Mouse (Mus musculus) midbrain, embryonic 13.5 days (tissue): ENCODE results near the gene Gm20834. TPM values are rescaled to one million over a fixed set of nuclear protein-coding genes. Genes with fewer than 3 reads are reported as not detected.
"Not testable (repeated sequence)": the region's sequence is repeated elsewhere in the genome, so short reads cannot be mapped to it uniquely, and the experiment has no call there.

Experiments
- ATAC-seq: fragments of 200-750 bp; cut with Nextera tagmentation; 2 replicates; pipeline ENCODE4 v1.8.0; 2017; ENCODE audit warnings: mild to moderate bottlenecking, moderate TSS enrichment, moderate library complexity
- H3K27ac ChIP-seq: fragments of 300-500 bp; sonication (generic); 2 replicates; pipeline ENCODE4 v1.5.1; 2015; ENCODE audit warnings: inconsistent platforms, mild to moderate bottlenecking, moderate library complexity
- H3K27me3 ChIP-seq: fragments of 300-500 bp; sonication (generic); 2 replicates; pipeline ENCODE4 v1.6.1; 2015; ENCODE audit warnings: mild to moderate bottlenecking, inconsistent platforms
- H3K36me3 ChIP-seq: fragments of 300-500 bp; sonication (generic); 2 replicates; pipeline ENCODE4 v1.6.1; 2015; ENCODE audit warnings: mild to moderate bottlenecking, inconsistent platforms
- H3K4me1 ChIP-seq: fragments of 300-500 bp; sonication (generic); replicated peaks from 2 replicates; pipeline ENCODE4 v1.6.1; 2015; ENCODE audit warnings: inconsistent platforms
- H3K4me2 ChIP-seq: fragments of 300-500 bp; sonication (generic); replicated peaks from 2 replicates; pipeline ENCODE4 v1.6.1; 2015; ENCODE audit warnings: moderate library complexity, mild to moderate bottlenecking, inconsistent platforms
- H3K4me3 ChIP-seq: fragments of 300-500 bp; sonication (generic); replicated peaks from 2 replicates; pipeline ENCODE4 v1.5.1; 2015; ENCODE audit warnings: mild to moderate bottlenecking, inconsistent platforms
- H3K9ac ChIP-seq: fragments of 300-500 bp; sonication (generic); replicated peaks from 2 replicates; pipeline ENCODE4 v1.6.1; 2015; ENCODE audit warnings: mild to moderate bottlenecking, inconsistent platforms
- H3K9me3 ChIP-seq: fragments of 300-500 bp; sonication (generic); 2 replicates; pipeline ENCODE4 v1.6.1; 2016; ENCODE audit warnings: mild to moderate bottlenecking, inconsistent platforms
- WGBS: fragments of 180-500 bp; shearing (Covaris S2); methylation state at CpG from one replicate; pipeline ENCODE4 v1.1.7; 2015; 5-methylcytosine and 5-hydroxymethylcytosine counted together
- polyA plus RNA-seq: library from polyadenylated mRNA; unstranded; fragments of >200 nt; fragmentation: Nextera tagmentation; extraction: Ambion mirVana; gene quantifications from 2 replicates; pipeline ENCODE4 v1.2.1, GENCODE M21; 2015

Gm20834 gene
- not detected in 2 replicates for polyA plus RNA-seq

GRCm38 (mm10) chrY:10324489-10324888 lies at the start of gene Gm20834:
TSS of gene Gm20834 (minus strand) at chrY:10324589.
- not testable (repeated sequence) for H3K9ac ChIP-seq, H3K27me3 ChIP-seq, H3K27ac ChIP-seq, ATAC-seq, H3K4me3 ChIP-seq, H3K9me3 ChIP-seq, H3K4me2 ChIP-seq, H3K36me3 ChIP-seq, H3K4me1 ChIP-seq
- 43% methylated on average over 4 of the region's 4 CpGs for WGBS

Other genes starting within 250 kb of the Gm20834 start
- gene Gm21310, start 177.4 kb downstream of the Gm20834 start, polyA plus RNA-seq: not detected in 2 replicates
- gene Gm28510, start 88.1 kb upstream of the Gm20834 start, polyA plus RNA-seq: not detected in 2 replicates
- not detected in 2 replicates for gene Gm20737, start 211.5 kb upstream of the Gm20834 start, polyA plus RNA-seq
- gene Gm21775, start 228.9 kb upstream of the Gm20834 start, polyA plus RNA-seq: not detected in 2 replicates